Mouse (Mus musculus) hematopoietic multipotent progenitor cell, adult 10-12 weeks (in vitro differentiated cells): ENCODE data around the gene Rae1. TPM values are rescaled to one million over a fixed set of nuclear protein-coding genes. Genes with fewer than 3 reads are reported as not detected.

Experiments used
- polyA plus RNA-seq: library from polyadenylated mRNA; stranded (reverse); fragments of >175 nt; gene quantifications from 2 replicates; pipeline ENCODE4 v1.2.3, GENCODE M21; 2012; ENCODE audit warnings: low replicate concordance

Gene Rae1
- polyA plus RNA-seq = 26.9 and 56.0 TPM in 2 replicates

DNA sequence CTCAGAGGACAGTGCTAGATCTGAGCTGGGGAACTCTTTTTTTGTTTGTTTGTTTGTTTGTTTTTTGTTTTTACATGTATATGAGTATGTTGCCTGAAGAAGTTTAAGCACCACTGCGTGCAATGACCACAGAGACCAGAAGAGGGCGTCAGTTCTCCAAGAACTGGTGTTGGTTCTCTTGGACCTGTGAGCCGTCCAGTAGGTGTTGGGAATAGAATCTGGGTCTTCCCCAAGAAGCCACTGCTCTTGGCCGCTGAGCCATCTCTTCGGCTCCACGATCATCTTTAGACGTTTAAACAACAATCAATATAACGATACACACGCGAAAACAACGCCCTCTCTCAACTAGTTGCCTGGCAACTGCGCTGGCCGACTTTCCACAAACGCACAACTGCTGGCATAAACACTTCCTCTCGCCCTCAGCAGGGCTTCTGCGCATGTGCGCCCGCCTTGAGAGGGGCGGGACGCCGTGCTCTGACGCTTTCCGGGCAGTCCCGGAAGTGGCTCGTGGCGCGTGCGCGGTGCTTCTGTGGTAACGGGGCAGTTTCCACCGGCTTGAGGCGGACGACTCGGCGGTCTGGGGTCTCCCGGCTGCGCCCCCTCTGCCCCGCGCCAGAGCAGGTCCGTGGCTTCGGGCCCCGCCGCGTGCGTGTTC, at the start of gene Rae1:
Gene Rae1 (plus strand): TSS at position 488 of the 655 bp plus-strand sequence.

DNA sequence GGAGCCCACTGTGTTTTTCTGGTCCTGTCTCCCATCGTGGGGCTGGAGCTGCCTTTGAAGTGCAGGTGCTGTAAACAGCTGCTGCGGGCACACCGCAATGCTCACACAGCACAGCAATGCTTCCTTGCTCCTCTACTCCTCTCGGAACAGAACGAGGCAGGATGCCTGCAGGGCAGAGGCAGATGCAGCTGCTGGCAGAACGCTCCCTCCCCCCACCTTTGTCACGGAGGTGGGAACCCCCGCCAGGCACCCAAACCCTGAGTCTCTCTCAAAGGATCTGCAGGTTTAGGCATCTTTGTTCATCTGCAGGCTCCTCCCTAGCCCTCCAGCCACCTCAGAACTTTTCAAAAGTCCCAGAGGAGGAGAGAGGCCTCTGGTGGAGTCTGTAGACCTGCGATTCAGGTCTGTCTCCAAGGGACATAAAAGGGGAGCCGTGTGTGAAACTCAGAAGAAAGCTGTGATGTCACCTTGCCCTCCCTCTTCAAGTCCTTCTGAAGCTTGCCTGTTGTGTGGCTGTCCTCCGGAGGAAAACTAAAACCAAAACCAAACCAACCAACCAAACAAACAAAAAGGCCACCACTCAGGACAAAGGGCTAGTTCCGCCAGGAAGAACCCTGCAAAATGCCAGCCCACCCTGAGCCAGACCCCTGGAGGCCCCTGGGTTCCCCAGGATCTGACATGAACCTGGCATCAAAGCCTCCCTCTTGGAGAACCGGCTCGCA, 22.3 kb upstream of the Rae1 start, which contains the start of gene Spo11:
Gene Spo11 (plus strand): TSS at position 292 of the 722 bp plus-strand sequence.

DNA sequence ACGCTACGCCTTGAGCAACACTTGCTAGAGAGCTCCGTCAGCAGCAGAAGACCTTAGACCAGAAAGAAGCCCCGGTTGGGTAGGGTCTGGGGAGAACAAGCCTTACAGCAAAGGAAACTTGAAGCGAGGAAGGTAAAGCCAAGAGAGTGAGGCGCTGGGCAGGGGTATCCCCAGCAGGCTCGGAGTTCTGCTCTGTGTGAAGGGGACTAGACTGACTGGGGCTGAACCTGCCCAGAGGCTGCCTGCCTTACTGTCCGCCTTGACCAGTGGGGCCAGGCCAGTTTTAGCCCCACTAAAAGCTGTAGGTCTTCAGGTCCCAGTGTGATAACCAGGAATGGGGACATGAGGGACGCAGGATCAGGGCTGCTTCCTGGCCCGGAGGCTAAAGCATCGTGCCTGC, 20.5 kb downstream of the Rae1 start, which contains the start of gene Rbm38:
Gene Rbm38 (plus strand): TSS at position 69 of the 400 bp plus-strand sequence.

Other genes with a start within 250 kb of the Rae1 start
- 1.1 and 9.4 TPM in 2 replicates for gene Bmp7, start 59.8 kb upstream of the Rae1 start, polyA plus RNA-seq
- gene Spo11, start 22.4 kb upstream of the Rae1 start, polyA plus RNA-seq = 0.35 and 0.47 TPM in 2 replicates
- gene Rbm38, start 20.4 kb downstream of the Rae1 start, polyA plus RNA-seq = 516 and 625 TPM in 2 replicates
- not detected in 2 replicates for gene Ctcfl, start 119.4 kb downstream of the Rae1 start, polyA plus RNA-seq
- not detected in 2 replicates for gene Pck1, start 152.9 kb downstream of the Rae1 start, polyA plus RNA-seq
- 6.0 and 26.1 TPM in 2 replicates for gene Zbp1, start 218.8 kb downstream of the Rae1 start, polyA plus RNA-seq